Mouse (Mus musculus) brain, embryonic 14.5 days (tissue): Measurements from ENCODE around the gene Gtpbp3.

ENCODE experiments used
- CTCF ChIP-seq: fragments of 200-500 bp; IDR thresholded peaks from 2 replicates; pipeline ENCODE4 v1.5.1; 2012; ENCODE audit warnings: inconsistent platforms, mild to moderate bottlenecking, moderate library complexity, borderline replicate concordance; ENCODE audit not compliant: insufficient read depth, insufficient read length; ENCODE audit errors: extremely low read depth
- POLR2A ChIP-seq: fragments of 200-500 bp; IDR thresholded peaks from 2 replicates; pipeline ENCODE4 v1.6.1; 2012; ENCODE audit warnings: mild to moderate bottlenecking, inconsistent platforms, borderline replicate concordance; ENCODE audit not compliant: poor library complexity, insufficient read depth, insufficient read length, severe bottlenecking; ENCODE audit errors: extremely low read depth

DNA sequence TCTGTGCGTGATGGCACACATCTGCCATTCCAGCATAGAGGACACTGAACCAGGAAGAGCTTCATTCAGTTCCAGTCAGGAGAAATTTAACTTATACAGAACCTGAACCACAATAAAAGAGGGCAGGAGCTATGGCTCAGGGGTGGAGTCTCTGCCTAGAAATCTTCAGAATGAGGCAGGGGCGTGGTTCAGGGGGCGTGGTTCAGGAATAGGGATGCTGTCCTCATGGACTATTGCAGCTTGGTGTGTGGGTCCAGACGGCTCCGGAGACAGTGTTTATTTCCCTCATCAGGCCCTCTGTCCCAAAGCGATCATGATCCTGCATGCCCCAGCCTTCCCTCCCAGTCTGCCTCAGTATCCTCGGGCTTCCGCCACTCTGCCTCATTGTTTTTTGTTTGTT lies 33.2 kb upstream of the Gtpbp3 start:
- no peak for TF ChIP-seq CTCF
- no peak for TF ChIP-seq POLR2A
